Mouse (Mus musculus) limb, embryonic 14.5 days (tissue): ENCODE data around the gene Idi2. TPM values are rescaled to one million over a fixed set of nuclear protein-coding genes. Genes with fewer than 3 reads are reported as not detected.
A peak's percentile ranks its signal among the peaks of the same experiment; 100 is the strongest.
"Not testable (repeated sequence)": the region's sequence is repeated elsewhere in the genome, so short reads cannot be mapped to it uniquely, and the experiment has no call there.

Experiments
- ATAC-seq: fragments of 200-750 bp; cut with Nextera tagmentation; 2 replicates; pipeline ENCODE4 v1.8.0; 2017; ENCODE audit warnings: low read depth, moderate number of reproducible peaks, moderate TSS enrichment; ENCODE audit not compliant: low FRiP score
- DNase-seq: peaks from one replicate; pipeline ENCODE4 v3.0.0-alpha.2; 2015; ENCODE audit warnings: low spot score
- H3K27ac ChIP-seq: fragments of 300-500 bp; sonication (generic); replicated peaks from 2 replicates; pipeline ENCODE4 v1.5.1; 2014; ENCODE audit warnings: low read depth, mild to moderate bottlenecking, low read length, moderate library complexity, mixed read lengths
- H3K27me3 ChIP-seq: fragments of 300-500 bp; sonication (generic); 2 replicates; pipeline ENCODE4 v1.6.1; 2014; ENCODE audit warnings: low read length, mixed read lengths; ENCODE audit not compliant: control insufficient read depth, insufficient read depth
- H3K36me3 ChIP-seq: fragments of 300-500 bp; sonication (generic); 2 replicates; pipeline ENCODE4 v1.6.1; 2014; ENCODE audit warnings: mild to moderate bottlenecking, low read length, moderate library complexity, mixed read lengths; ENCODE audit not compliant: control insufficient read depth, insufficient read depth
- H3K4me1 ChIP-seq: fragments of 300-500 bp; sonication (generic); 2 replicates; pipeline ENCODE4 v1.6.1; 2014; ENCODE audit warnings: antibody characterized with exemption, low read length, mixed read lengths; ENCODE audit not compliant: control insufficient read depth, insufficient read depth
- H3K4me2 ChIP-seq: fragments of 300-500 bp; sonication (generic); replicated peaks from 2 replicates; pipeline ENCODE4 v1.6.1; 2014; ENCODE audit warnings: low read depth, mild to moderate bottlenecking, low read length, moderate library complexity; ENCODE audit not compliant: severe bottlenecking
- H3K4me3 ChIP-seq: fragments of 300-500 bp; sonication (generic); replicated peaks from 2 replicates; pipeline ENCODE4 v1.5.1; 2014; ENCODE audit warnings: low read length
- H3K9ac ChIP-seq: fragments of 300-500 bp; sonication (generic); 2 replicates; pipeline ENCODE4 v1.6.1; 2014; ENCODE audit warnings: mild to moderate bottlenecking, low read depth, low read length, moderate library complexity; ENCODE audit not compliant: severe bottlenecking
- H3K9me3 ChIP-seq: fragments of 300-500 bp; sonication (generic); 2 replicates; pipeline ENCODE4 v1.6.1; 2016; ENCODE audit warnings: low read length; ENCODE audit not compliant: control insufficient read depth
- POLR2A ChIP-seq: fragments of 200-500 bp; IDR thresholded peaks from 2 replicates; pipeline ENCODE4 v1.8.0; 2012; ENCODE audit warnings: inconsistent platforms, mild to moderate bottlenecking, moderate library complexity, borderline replicate concordance; ENCODE audit not compliant: insufficient read depth, insufficient read length; ENCODE audit errors: extremely low read depth
- WGBS: fragments of 180-500 bp; shearing (Covaris S2); extraction: QIAGEN DNeasy Blood & Tissue Kit; methylation state at CpG from one replicate; pipeline ENCODE4 v1.1.7; 2014; 5-methylcytosine and 5-hydroxymethylcytosine counted together
- microRNA-seq: library from miRNA; unstranded; fragments of <30 nt; microRNA quantifications from one replicate; pipeline ENCODE4, GENCODE M21; 2016
- polyA plus RNA-seq, 2 experiments: library from polyadenylated mRNA; depleted of rRNA in 1 of 2; stranded (reverse) in 1 of 2; unstranded in 1 of 2; fragments of >200 nt; fragmentation: Nextera tagmentation in 1 of 2; extraction: Ambion mirVana in 1 of 2; gene quantifications; 2 replicates each; pipeline versions ENCODE4 v1.2.1 to v1.2.3; 2012 to 2014

Gene Idi2
- polyA plus RNA-seq, 2 experiments, result 0.04 TPM; not detected in 1

GRCm38 (mm10) chr13:8995159-8995989 lies 42.7 kb downstream of the Idi2 start:
- Histone ChIP-seq H3K4me3 (peak overlapping the region; percentile 96), H3K9me3 (no peaks in the 10 kb centered on the region), H3K9ac (peak overlapping the region; percentile 87), H3K36me3 (peaks cover 17% of the 10 kb centered on the region), H3K4me1 (peaks cover 9% of the 10 kb centered on the region), H3K27ac (peak overlapping the region; percentile 48), H3K4me2 (peak overlapping the region; percentile 80), H3K27me3 (no peaks in the 10 kb centered on the region)
- ATAC-seq (peak; percentile 50; the same call in 1 of the 2 replicates), DNase-seq (peak; percentile 44)
- 5% methylated on average over 33 of the region's 33 CpGs for WGBS
- TF ChIP-seq POLR2A, result no peak

GRCm38 (mm10) chr13:8995990-8996786 lies 43.5 kb downstream of the Idi2 start, which contains the start of gene Gtpbp4:
Gene Gtpbp4, minus strand, starts transcription at chr13:8996083.
- H3K4me1 ChIP-seq, result peaks cover 9% of the 10 kb centered on the region
- peak within 1 kb of the TSS; percentile 87 for H3K9ac ChIP-seq
- peak within 1 kb of the TSS; percentile 61 for H3K27ac ChIP-seq
- peak; percentile 77; the same call in 1 of the 2 replicates for TF ChIP-seq POLR2A
- H3K4me3 ChIP-seq, result peak within 1 kb of the TSS; percentile 96
- ATAC-seq, result peak; percentile 99
- H3K36me3 ChIP-seq, result peaks cover 9% of the 10 kb centered on the region
- no peaks in the 10 kb centered on the region for H3K27me3 ChIP-seq
- no peaks in the 10 kb centered on the region for H3K9me3 ChIP-seq
- WGBS, result under 1% methylated on average over 51 of the region's 51 CpGs
- DNase-seq, result peak; percentile 97
- peak within 1 kb of the TSS; percentile 80 for H3K4me2 ChIP-seq

- not testable (repeated sequence) for DNase-seq, ATAC-seq, H3K4me1 ChIP-seq, H3K36me3 ChIP-seq, H3K9me3 ChIP-seq, H3K27me3 ChIP-seq, H3K4me2 ChIP-seq, H3K9ac ChIP-seq, H3K27ac ChIP-seq, H3K4me3 ChIP-seq
- WGBS, result 86% methylated on average over 5 of the region's 5 CpGs
Observed at GRCm38 (mm10) chr13:8997221-8997620, 44.6 kb downstream of the Idi2 start.

- DNase-seq, result no peak
- Histone ChIP-seq H3K27me3 (no peaks in the 10 kb centered on the region), H3K4me2 (no peak overlapping the region), H3K4me1 (peaks cover 8% of the 10 kb centered on the region), H3K36me3 (no peaks in the 10 kb centered on the region), H3K9ac (no peak overlapping the region), H3K4me3 (no peak overlapping the region), H3K9me3 (no peaks in the 10 kb centered on the region), H3K27ac (no peak overlapping the region)
- ATAC-seq, result no peak
- 80% methylated on average over 8 of the region's 8 CpGs for WGBS
- TF ChIP-seq POLR2A, result no peak
Observed at GRCm38 (mm10) chr13:8999464-8999863, 46.8 kb downstream of the Idi2 start.

- no peak overlapping the region for H3K4me2 ChIP-seq
- no peak overlapping the region for H3K9ac ChIP-seq
- ATAC-seq (no peak), DNase-seq (no peak)
- H3K27ac ChIP-seq, result no peak overlapping the region
- no peak for TF ChIP-seq POLR2A
- WGBS, result 69% methylated on average over 2 of the region's 2 CpGs
- H3K27me3 ChIP-seq, result no peaks in the 10 kb centered on the region
- H3K36me3 ChIP-seq, result no peaks in the 10 kb centered on the region
- H3K4me1 ChIP-seq, result no peaks in the 10 kb centered on the region
- no peak overlapping the region for H3K4me3 ChIP-seq
- no peaks in the 10 kb centered on the region for H3K9me3 ChIP-seq
Observed at GRCm38 (mm10) chr13:9003306-9003705, 50.6 kb downstream of the Idi2 start.

Small RNAs within 50 kb of the gene (microRNA-seq; reads per million reads assigned to microRNA genes)
- gene Gm22750, result not detected

Other genes starting within 250 kb of the Idi2 start
- 16.2 and 17.2 TPM in 2 replicates for gene Wdr37, start 81.0 kb upstream of the Idi2 start, polyA plus RNA-seq (2012; rRNA removed)
- gene Wdr37, start 81.0 kb upstream of the Idi2 start, polyA plus RNA-seq (2014; fragmentation: Nextera tagmentation; extraction: Ambion mirVana), result 19.8 and 21.1 TPM in 2 replicates
- gene Idi1, start 67.4 kb upstream of the Idi2 start, polyA plus RNA-seq (2012; rRNA removed), result 31.0 and 35.7 TPM in 2 replicates
- 46.1 and 56.1 TPM in 2 replicates for gene Idi1, start 67.4 kb upstream of the Idi2 start, polyA plus RNA-seq (2014; fragmentation: Nextera tagmentation; extraction: Ambion mirVana)
- gene Gm9745, start 4.6 kb upstream of the Idi2 start, polyA plus RNA-seq (2012; rRNA removed), result not detected in 2 replicates
- gene Gm9745, start 4.6 kb upstream of the Idi2 start, polyA plus RNA-seq (2014; fragmentation: Nextera tagmentation; extraction: Ambion mirVana), result not detected in 2 replicates
- 21.0 and 30.6 TPM in 2 replicates for gene Gtpbp4, start 43.2 kb downstream of the Idi2 start, polyA plus RNA-seq (2012; rRNA removed)
- 76.1 and 78.3 TPM in 2 replicates for gene Gtpbp4, start 43.2 kb downstream of the Idi2 start, polyA plus RNA-seq (2014; fragmentation: Nextera tagmentation; extraction: Ambion mirVana)
- 22.6 and 23.9 TPM in 2 replicates for gene Larp4b, start 141.0 kb downstream of the Idi2 start, polyA plus RNA-seq (2012; rRNA removed)
- 40.0 and 40.9 TPM in 2 replicates for gene Larp4b, start 141.0 kb downstream of the Idi2 start, polyA plus RNA-seq (2014; fragmentation: Nextera tagmentation; extraction: Ambion mirVana)